Mouse (Mus musculus) hindlimb bud, embryonic 11.5 days (tissue): ENCODE measurements around the gene Rp9.

ENCODE experiments used
- DNase-seq: peaks from one replicate; pipeline ENCODE4 v3.0.0-alpha.2; 2012; ENCODE audit warnings: low read depth, low spot score; ENCODE audit errors: extremely low spot score

Rp9 gene

DNA sequence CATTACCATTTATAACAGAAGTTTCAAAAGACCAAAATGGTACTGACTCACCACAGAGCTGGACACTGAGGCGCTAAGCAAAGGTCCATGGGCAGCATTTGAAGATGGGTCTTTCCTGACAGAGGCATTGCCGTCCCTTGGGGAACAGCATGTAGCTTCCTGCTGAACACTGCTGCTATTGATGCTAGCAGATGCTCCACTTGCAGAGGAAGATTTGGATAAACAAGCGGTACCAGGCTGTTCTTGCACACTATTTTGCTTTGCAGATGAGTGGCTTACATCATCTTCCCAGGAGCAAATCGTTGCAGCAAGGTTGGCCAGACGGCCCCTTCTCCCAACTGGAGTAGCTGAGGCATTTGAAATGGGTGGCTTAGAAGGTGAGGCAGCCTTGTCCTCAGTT, 93.5 kb downstream of the Rp9 start:
- DNase-seq, result no peak

DNA sequence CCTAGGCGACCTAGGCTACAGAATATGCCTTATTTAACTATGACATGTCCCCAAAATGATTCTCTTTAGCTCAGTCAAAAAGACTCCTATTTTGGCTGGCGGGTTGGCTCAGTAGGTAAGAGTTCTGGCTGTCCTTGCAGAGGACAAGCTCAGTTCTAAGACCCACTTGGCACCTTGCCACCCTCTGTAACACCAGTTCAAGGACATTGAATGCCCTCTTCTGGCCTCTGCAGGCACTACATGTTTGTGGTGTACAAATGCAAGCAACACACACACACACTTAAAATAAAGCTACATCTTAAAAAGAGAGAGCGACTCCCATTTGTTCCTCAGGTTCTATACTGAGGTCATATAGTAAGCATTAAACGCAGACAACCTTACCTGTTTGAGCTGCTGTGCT, 96.8 kb downstream of the Rp9 start:
- DNase-seq, result no peak

DNA sequence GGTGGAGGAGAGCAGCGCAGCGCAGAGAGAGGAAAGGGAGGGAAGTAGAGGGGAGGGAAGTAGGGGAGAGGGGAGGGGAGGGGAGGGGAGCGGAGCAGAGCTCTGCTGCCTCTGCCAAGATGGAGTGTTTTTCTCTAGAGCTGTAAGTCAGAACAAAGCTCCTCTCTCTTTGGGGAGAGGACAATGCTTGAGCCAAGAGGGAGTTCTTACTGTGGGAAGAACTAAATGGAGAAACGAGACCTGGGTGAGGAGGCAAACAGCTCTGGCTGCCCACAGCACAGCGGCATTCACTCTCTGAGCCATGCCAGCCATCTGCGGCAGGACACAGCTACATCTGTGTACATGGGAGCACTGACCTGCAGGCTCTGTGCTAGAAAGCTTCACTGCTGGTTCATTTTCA, 101.5 kb downstream of the Rp9 start:
- DNase-seq, result no peak

DNA sequence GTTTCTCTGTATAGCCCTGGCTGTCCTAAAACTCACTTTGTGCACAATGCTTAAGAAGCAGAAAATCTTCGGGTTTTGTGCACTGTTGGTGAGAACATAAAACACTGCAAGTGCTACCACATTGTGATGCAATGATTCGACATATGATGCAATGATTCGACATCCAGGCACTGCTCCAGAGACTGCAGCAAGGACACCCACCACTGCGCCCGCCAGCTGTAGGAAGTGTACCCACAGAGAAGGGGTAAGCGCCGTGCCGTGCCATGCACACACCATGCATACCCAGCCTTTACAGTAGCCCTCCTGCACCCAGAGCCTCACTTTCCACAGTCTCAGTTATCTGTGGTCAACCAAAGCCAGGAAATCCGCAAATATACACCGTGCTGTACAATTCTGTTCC, 102.9 kb downstream of the Rp9 start:
- DNase-seq, result no peak

DNA sequence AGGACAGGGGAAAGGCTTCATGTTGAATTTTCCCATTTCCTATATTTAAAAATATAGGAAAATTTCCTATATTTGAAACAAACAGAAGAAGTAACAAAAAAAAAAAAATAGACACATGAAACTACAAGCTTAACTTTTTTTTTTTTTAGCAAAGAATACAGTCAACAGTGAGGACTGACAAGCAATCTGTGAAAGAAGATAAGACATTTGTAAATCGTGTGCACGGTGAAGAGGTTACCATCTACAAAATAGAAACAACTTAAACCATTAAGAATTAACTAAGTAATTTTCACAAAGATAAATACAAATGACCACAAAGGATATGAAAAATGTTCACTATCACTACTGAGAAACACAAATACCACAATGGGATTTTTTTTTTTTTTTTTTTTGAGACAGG, 103.3 kb downstream of the Rp9 start:
- DNase-seq, result no peak
